Mouse (Mus musculus): ENCODE results near the gene Stx5a.

Gene Stx5a

GRCm38 (mm10) chr19:8741243-8741869, at the start of gene Stx5a:
TSS of gene Stx5a (plus strand) at chr19:8741413.
- peak; percentile 100 for DNase-seq (ENCODE audit: low read depth, low spot score)

GRCm38 (mm10) chr19:8691871-8692539, 49.2 kb upstream of the Stx5a start:
- no peak for DNase-seq (ENCODE audit: low read depth, low spot score)

- DNase-seq (ENCODE audit: low read depth, low spot score): no peak
Observed at GRCm38 (mm10) chr19:8692740-8693139, 48.5 kb upstream of the Stx5a start.

- peak; percentile 59 for DNase-seq (ENCODE audit: low read depth, low spot score)
Observed at GRCm38 (mm10) chr19:8695330-8695729, 45.9 kb upstream of the Stx5a start.

GRCm38 (mm10) chr19:8699652-8700051, 41.6 kb upstream of the Stx5a start:
- DNase-seq (ENCODE audit: low read depth, low spot score): peak; percentile 30

GRCm38 (mm10) chr19:8702458-8702857, 38.8 kb upstream of the Stx5a start:
- no peak for DNase-seq (ENCODE audit: low read depth, low spot score)

GRCm38 (mm10) chr19:8703571-8703970, 37.6 kb upstream of the Stx5a start:
- no peak for DNase-seq (ENCODE audit: low read depth, low spot score)

- no peak for DNase-seq (ENCODE audit: low read depth, low spot score)
Observed at GRCm38 (mm10) chr19:8705026-8705708, 36.0 kb upstream of the Stx5a start.

- peak; percentile 27 for DNase-seq (ENCODE audit: low read depth, low spot score)
Observed at GRCm38 (mm10) chr19:8706132-8706667, 35.0 kb upstream of the Stx5a start.

- DNase-seq (ENCODE audit: low read depth, low spot score): no peak
Observed at GRCm38 (mm10) chr19:8706930-8707329, 34.3 kb upstream of the Stx5a start.

GRCm38 (mm10) chr19:8708954-8709353, 32.3 kb upstream of the Stx5a start:
- no peak for DNase-seq (ENCODE audit: low read depth, low spot score)

- no peak for DNase-seq (ENCODE audit: low read depth, low spot score)
Observed at GRCm38 (mm10) chr19:8710057-8710456, 31.2 kb upstream of the Stx5a start.

GRCm38 (mm10) chr19:8711506-8711905, 29.7 kb upstream of the Stx5a start:
- DNase-seq (ENCODE audit: low read depth, low spot score): no peak

GRCm38 (mm10) chr19:8711949-8712869, 29.0 kb upstream of the Stx5a start:
- peak; percentile 83 for DNase-seq (ENCODE audit: low read depth, low spot score)

- peak; percentile 90 for DNase-seq (ENCODE audit: low read depth, low spot score)
Observed at GRCm38 (mm10) chr19:8712870-8713305, 28.3 kb upstream of the Stx5a start.

GRCm38 (mm10) chr19:8713306-8713996, 27.8 kb upstream of the Stx5a start:
- DNase-seq (ENCODE audit: low read depth, low spot score): peak; percentile 96

- DNase-seq (ENCODE audit: low read depth, low spot score): peak; percentile 88
Observed at GRCm38 (mm10) chr19:8713997-8714652, 27.1 kb upstream of the Stx5a start.

- DNase-seq (ENCODE audit: low read depth, low spot score): peak; percentile 58
Observed at GRCm38 (mm10) chr19:8714653-8715481, 26.3 kb upstream of the Stx5a start.

Measured in A20 (cell line).